Mouse (Mus musculus) forebrain, embryonic 14.5 days (tissue): ENCODE results near the gene Tmem232. TPM values are rescaled to one million over a fixed set of nuclear protein-coding genes. Genes with fewer than 3 reads are reported as not detected.

Experiments
- ATAC-seq: fragments of 200-750 bp; cut with Nextera tagmentation; 2 replicates; pipeline ENCODE4 v1.8.0; 2017; ENCODE audit warnings: mild to moderate bottlenecking, moderate library complexity
- DNase-seq: peaks from one replicate; pipeline ENCODE4 v3.0.0-alpha.2; 2015; ENCODE audit warnings: low spot score
- H3K27ac ChIP-seq: fragments of 300-500 bp; sonication (generic); 2 replicates; pipeline ENCODE4 v1.5.1; 2014; ENCODE audit warnings: low read depth, mild to moderate bottlenecking, control low read depth, low read length, moderate library complexity
- H3K27me3 ChIP-seq: fragments of 300-500 bp; sonication (generic); replicated peaks from 2 replicates; pipeline ENCODE4 v1.6.1; 2014; ENCODE audit warnings: low read length, control low read depth, mixed read lengths; ENCODE audit not compliant: control insufficient read depth, insufficient read depth
- H3K36me3 ChIP-seq: fragments of 300-500 bp; sonication (generic); 2 replicates; pipeline ENCODE4 v1.6.1; 2014; ENCODE audit warnings: low read length, control low read depth; ENCODE audit not compliant: control insufficient read depth, insufficient read depth
- H3K4me1 ChIP-seq: fragments of 300-500 bp; sonication (generic); 2 replicates; pipeline ENCODE4 v1.6.1; 2014; ENCODE audit warnings: antibody characterized with exemption, low read length, control low read depth; ENCODE audit not compliant: control insufficient read depth, insufficient read depth
- H3K4me2 ChIP-seq: fragments of 300-500 bp; sonication (generic); 2 replicates; pipeline ENCODE4 v1.6.1; 2014; ENCODE audit warnings: mild to moderate bottlenecking, control low read depth, low read length
- H3K4me3 ChIP-seq: fragments of 300-500 bp; sonication (generic); 2 replicates; pipeline ENCODE4 v1.5.1; 2014; ENCODE audit warnings: low read depth, low read length, control low read depth
- H3K9ac ChIP-seq: fragments of 300-500 bp; sonication (generic); 2 replicates; pipeline ENCODE4 v1.6.1; 2014; ENCODE audit warnings: mild to moderate bottlenecking, low read length, control low read depth, moderate library complexity
- H3K9me3 ChIP-seq: fragments of 300-500 bp; sonication (generic); replicated peaks from 2 replicates; pipeline ENCODE4 v1.6.1; 2016; ENCODE audit warnings: low read length, control low read depth, mixed read lengths; ENCODE audit not compliant: control insufficient read depth
- WGBS: fragments of 180-500 bp; shearing (Covaris S2); extraction: QIAGEN DNeasy Blood & Tissue Kit; methylation state at CpG from one replicate; pipeline ENCODE4 v1.1.7; 2014; 5-methylcytosine and 5-hydroxymethylcytosine counted together
- polyA plus RNA-seq: library from polyadenylated mRNA; unstranded; fragments of >200 nt; fragmentation: Nextera tagmentation; extraction: Ambion mirVana; gene quantifications from 2 replicates; pipeline ENCODE4 v1.2.1, GENCODE M21; 2014

Gene Tmem232
- 0.30 and 0.62 TPM in 2 replicates for polyA plus RNA-seq

GRCm38 (mm10) chr17:65540441-65541272, at the start of gene Tmem232:
Gene Tmem232, minus strand, starts transcription at chr17:65540782.
- DNase-seq (peak; percentile 77), ATAC-seq (peak; percentile 86)
- peak within 1 kb of the TSS; percentile 23 for H3K4me3 ChIP-seq
- no peak within 1 kb of the TSS for H3K27ac ChIP-seq
- H3K9ac ChIP-seq: peak within 1 kb of the TSS; percentile 45; the same call in 1 of the 2 replicates
- 12% methylated on average over 26 of the region's 26 CpGs for WGBS
- no peaks in the 10 kb centered on the region for H3K36me3 ChIP-seq
- no peaks in the 10 kb centered on the region for H3K9me3 ChIP-seq
- H3K27me3 ChIP-seq: no peaks in the 10 kb centered on the region
- no peaks in the 10 kb centered on the region for H3K4me1 ChIP-seq
- peak within 1 kb of the TSS; percentile 51 for H3K4me2 ChIP-seq

DNA sequence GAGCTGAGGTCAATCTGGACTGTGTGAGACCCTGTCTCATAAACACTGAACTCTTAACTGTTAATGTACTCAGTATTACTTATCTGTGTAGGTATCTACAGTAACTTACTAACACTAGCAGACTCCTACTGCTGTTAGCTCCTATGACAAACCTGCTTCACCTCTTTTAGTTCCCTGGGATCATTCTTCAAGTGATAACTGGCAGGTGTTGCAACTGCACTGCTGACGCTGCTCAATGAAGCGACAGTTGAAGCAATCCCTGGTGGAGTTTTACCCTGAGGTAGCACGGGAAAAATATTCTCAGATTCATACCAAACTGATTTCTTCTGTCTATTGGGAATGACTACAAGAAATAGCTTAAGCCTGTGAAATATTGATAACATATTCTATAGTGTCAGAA, 46.3 kb upstream of the Tmem232 start:
- H3K36me3 ChIP-seq: peaks cover 13% of the 10 kb centered on the region; the same call in 1 of the 2 replicates
- H3K9ac ChIP-seq: no peak overlapping the region

GRCm38 (mm10) chr17:65581440-65581839, 40.9 kb upstream of the Tmem232 start:
- H3K36me3 ChIP-seq: peaks cover 28% of the 10 kb centered on the region
- H3K9ac ChIP-seq: no peak overlapping the region
- DNase-seq (no peak), ATAC-seq (no peak)
- H3K4me2 ChIP-seq: no peak overlapping the region
- H3K9me3 ChIP-seq: no peaks in the 10 kb centered on the region
- no peaks in the 10 kb centered on the region for H3K4me1 ChIP-seq
- H3K4me3 ChIP-seq: no peak overlapping the region
- no peaks in the 10 kb centered on the region for H3K27me3 ChIP-seq
- 95% methylated on average over 5 of the region's 5 CpGs for WGBS
- no peak overlapping the region for H3K27ac ChIP-seq

More for the DNA sequence above, 46.3 kb upstream of the Tmem232 start:
- DNase-seq (no peak), ATAC-seq (no peak)
- no peak overlapping the region for H3K4me2 ChIP-seq
- 94% methylated on average over 3 of the region's 3 CpGs for WGBS
- H3K4me1 ChIP-seq: no peaks in the 10 kb centered on the region
- no peaks in the 10 kb centered on the region for H3K9me3 ChIP-seq
- H3K4me3 ChIP-seq: no peak overlapping the region
- no peaks in the 10 kb centered on the region for H3K27me3 ChIP-seq
- H3K27ac ChIP-seq: no peak overlapping the region

DNA sequence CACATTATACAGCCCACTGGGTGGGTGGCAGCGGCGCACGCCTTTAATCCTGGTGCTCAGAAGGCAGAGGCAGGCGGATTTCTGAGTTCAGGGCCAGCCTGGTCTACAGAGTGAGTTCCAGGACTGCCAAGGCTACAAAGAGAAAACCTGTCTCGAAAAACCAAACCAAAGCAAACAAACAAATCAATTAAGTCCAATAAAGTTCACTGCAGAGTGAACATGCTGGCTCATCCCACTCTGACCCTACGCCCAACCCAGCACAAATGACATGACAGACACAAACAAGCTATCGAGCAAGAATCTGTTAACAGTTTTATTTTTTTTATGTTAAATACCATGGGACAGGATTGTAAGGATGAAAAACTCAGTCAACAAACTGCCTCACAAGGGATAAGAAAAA, 39.2 kb upstream of the Tmem232 start:
- Histone ChIP-seq H3K36me3 (peaks cover 28% of the 10 kb centered on the region), H3K27ac (no peak overlapping the region), H3K9me3 (no peaks in the 10 kb centered on the region), H3K9ac (no peak overlapping the region), H3K4me3 (no peak overlapping the region), H3K4me2 (no peak overlapping the region), H3K4me1 (no peaks in the 10 kb centered on the region), H3K27me3 (no peaks in the 10 kb centered on the region)
- WGBS: 96% methylated on average over 7 of the region's 7 CpGs
- no peak for DNase-seq
- no peak for ATAC-seq

DNA sequence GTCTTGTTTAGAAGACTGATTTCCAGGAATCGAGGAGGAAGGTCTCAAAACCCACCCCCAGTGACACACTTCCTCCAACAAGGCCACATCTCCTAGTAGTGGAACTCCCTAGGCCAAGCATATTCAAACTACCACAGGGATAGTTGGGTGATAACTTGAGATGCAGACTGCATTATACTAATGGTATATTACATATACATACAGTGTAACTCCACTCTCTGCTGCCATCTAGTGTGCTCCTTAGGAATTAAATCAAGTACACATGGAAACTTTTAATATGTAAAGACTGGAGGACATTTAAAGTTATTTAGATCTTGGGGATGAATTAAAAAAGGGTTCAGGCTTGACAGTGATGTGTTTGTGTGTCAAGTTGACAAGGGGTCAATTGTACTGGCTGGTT, 34.8 kb upstream of the Tmem232 start:
- WGBS: 91% methylated on average over 1 of the region's 1 CpGs
- H3K9ac ChIP-seq: no peak overlapping the region
- DNase-seq (peak; percentile 72), ATAC-seq (peak; percentile 67; the same call in 1 of the 2 replicates)
- H3K27me3 ChIP-seq: no peaks in the 10 kb centered on the region
- no peak overlapping the region for H3K27ac ChIP-seq
- no peaks in the 10 kb centered on the region for H3K9me3 ChIP-seq
- no peaks in the 10 kb centered on the region for H3K4me1 ChIP-seq
- H3K4me2 ChIP-seq: no peak overlapping the region
- peaks cover 14% of the 10 kb centered on the region for H3K36me3 ChIP-seq
- no peak overlapping the region for H3K4me3 ChIP-seq

DNA sequence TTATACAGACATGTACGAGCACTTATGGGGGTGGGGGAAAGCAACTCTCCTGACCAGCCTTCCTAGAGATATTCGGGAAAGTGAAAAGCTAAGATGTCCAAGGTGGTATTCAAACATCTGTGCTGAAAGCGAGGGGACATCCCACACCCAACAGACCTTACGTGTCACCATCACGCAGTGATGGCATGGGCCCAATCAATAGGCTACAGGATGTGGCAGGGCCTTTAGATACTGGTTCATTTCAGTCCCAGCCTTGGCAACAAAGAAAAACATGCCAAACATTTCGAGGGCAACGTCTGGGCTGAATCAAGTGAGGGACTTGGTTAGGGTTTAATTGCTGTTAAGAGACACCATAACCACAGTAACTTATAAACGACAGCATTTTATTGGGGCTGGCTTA, 34.3 kb upstream of the Tmem232 start:
- Histone ChIP-seq H3K4me1 (no peaks in the 10 kb centered on the region), H3K9ac (no peak overlapping the region), H3K9me3 (no peaks in the 10 kb centered on the region), H3K4me3 (no peak overlapping the region), H3K4me2 (no peak overlapping the region), H3K27ac (no peak overlapping the region), H3K27me3 (no peaks in the 10 kb centered on the region), H3K36me3 (peaks cover 13% of the 10 kb centered on the region)
- ATAC-seq: peak; percentile 27; the same call in 1 of the 2 replicates
- DNase-seq: no peak
- WGBS: 90% methylated on average over 8 of the region's 8 CpGs

GRCm38 (mm10) chr17:65571866-65572265, 31.3 kb upstream of the Tmem232 start:
- H3K4me1 ChIP-seq: no peaks in the 10 kb centered on the region
- no peak overlapping the region for H3K4me3 ChIP-seq
- no peaks in the 10 kb centered on the region for H3K9me3 ChIP-seq
- no peak overlapping the region for H3K27ac ChIP-seq
- H3K36me3 ChIP-seq: no peaks in the 10 kb centered on the region; the same call in 1 of the 2 replicates
- H3K4me2 ChIP-seq: no peak overlapping the region
- H3K27me3 ChIP-seq: no peaks in the 10 kb centered on the region
- H3K9ac ChIP-seq: no peak overlapping the region
- DNase-seq (no peak), ATAC-seq (no peak)
- 87% methylated on average over 9 of the region's 9 CpGs for WGBS

DNA sequence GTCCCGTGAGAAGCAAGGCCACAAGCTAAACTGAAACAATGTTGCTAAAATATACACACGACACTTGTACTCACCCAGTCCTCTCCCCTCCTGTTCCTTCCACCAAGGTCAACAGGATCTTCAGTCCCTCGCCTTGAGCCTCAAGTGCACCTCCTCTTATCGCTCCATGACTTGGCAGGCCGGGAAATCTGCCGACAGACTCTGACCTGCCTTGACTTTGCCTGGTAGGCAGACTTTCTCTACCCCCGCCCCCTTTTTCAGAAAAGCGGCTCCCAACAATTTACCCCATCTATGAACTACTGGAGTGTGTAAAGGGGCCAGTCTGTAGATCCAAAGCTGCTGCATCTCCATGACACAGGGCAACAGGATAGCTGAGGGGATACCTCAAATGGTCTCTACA, 30.9 kb upstream of the Tmem232 start:
- 93% methylated on average over 8 of the region's 8 CpGs for WGBS
- no peaks in the 10 kb centered on the region; the same call in 1 of the 2 replicates for H3K36me3 ChIP-seq
- no peak overlapping the region for H3K27ac ChIP-seq
- H3K4me2 ChIP-seq: no peak overlapping the region
- no peaks in the 10 kb centered on the region for H3K9me3 ChIP-seq
- ATAC-seq (no peak), DNase-seq (no peak)
- no peak overlapping the region for H3K9ac ChIP-seq
- no peaks in the 10 kb centered on the region for H3K4me1 ChIP-seq
- H3K4me3 ChIP-seq: no peak overlapping the region
- no peaks in the 10 kb centered on the region for H3K27me3 ChIP-seq

- 73% methylated on average over 5 of the region's 5 CpGs for WGBS
- no peak overlapping the region for H3K9ac ChIP-seq
- H3K27me3 ChIP-seq: no peaks in the 10 kb centered on the region
Measured at GRCm38 (mm10) chr17:65564189-65564588, 23.6 kb upstream of the Tmem232 start.

More at GRCm38 (mm10) chr17:65564189-65564588, 23.6 kb upstream of the Tmem232 start:
- H3K36me3 ChIP-seq: no peaks in the 10 kb centered on the region
- DNase-seq: no peak
- no peak overlapping the region for H3K4me3 ChIP-seq
- H3K4me1 ChIP-seq: no peaks in the 10 kb centered on the region
- no peak for ATAC-seq
- no peaks in the 10 kb centered on the region for H3K9me3 ChIP-seq
- H3K4me2 ChIP-seq: no peak overlapping the region
- no peak overlapping the region for H3K27ac ChIP-seq
